Mouse (Mus musculus) forebrain, embryonic 15.5 days (tissue): Measurements from ENCODE around the gene Mocs3. TPM values are rescaled to one million over a fixed set of nuclear protein-coding genes. Genes with fewer than 3 reads are reported as not detected.

Experiments
- ATAC-seq: fragments of 200-750 bp; cut with Nextera tagmentation; replicated peaks from 2 replicates; pipeline ENCODE4 v1.8.0; 2017; ENCODE audit warnings: mild to moderate bottlenecking, moderate TSS enrichment, moderate library complexity
- H3K27ac ChIP-seq: fragments of 300-500 bp; sonication (generic); replicated peaks from 2 replicates; pipeline ENCODE4 v1.5.1; 2015; ENCODE audit warnings: mild to moderate bottlenecking, inconsistent platforms
- H3K27me3 ChIP-seq: fragments of 300-500 bp; sonication (generic); 2 replicates; pipeline ENCODE4 v1.6.1; 2015; ENCODE audit warnings: inconsistent platforms
- H3K36me3 ChIP-seq: fragments of 300-500 bp; sonication (generic); 2 replicates; pipeline ENCODE4 v1.6.1; 2015; ENCODE audit warnings: mild to moderate bottlenecking, inconsistent platforms
- H3K4me1 ChIP-seq: fragments of 300-500 bp; sonication (generic); 2 replicates; pipeline ENCODE4 v1.6.1; 2015; ENCODE audit warnings: inconsistent platforms
- H3K4me2 ChIP-seq: fragments of 300-500 bp; sonication (generic); replicated peaks from 2 replicates; pipeline ENCODE4 v1.6.1; 2015; ENCODE audit warnings: mild to moderate bottlenecking, inconsistent platforms
- H3K4me3 ChIP-seq: fragments of 300-500 bp; sonication (generic); 2 replicates; pipeline ENCODE4 v1.5.1; 2015; ENCODE audit warnings: mild to moderate bottlenecking, inconsistent platforms
- H3K9ac ChIP-seq: fragments of 300-500 bp; sonication (generic); replicated peaks from 2 replicates; pipeline ENCODE4 v1.6.1; 2015; ENCODE audit warnings: mild to moderate bottlenecking, inconsistent platforms
- H3K9me3 ChIP-seq: fragments of 300-500 bp; sonication (generic); 2 replicates; pipeline ENCODE4 v1.6.1; 2016; ENCODE audit warnings: inconsistent platforms
- WGBS: fragments of 180-500 bp; shearing (Covaris S2); methylation state at CpG from one replicate; pipeline ENCODE4 v1.1.7; 2015; ENCODE audit warnings: mixed read lengths; 5-methylcytosine and 5-hydroxymethylcytosine counted together
- polyA plus RNA-seq: library from polyadenylated mRNA; unstranded; fragments of >200 nt; fragmentation: Nextera tagmentation; extraction: Ambion mirVana; gene quantifications from 2 replicates; pipeline ENCODE4 v1.2.1, GENCODE M21; 2015

Mocs3 gene
- polyA plus RNA-seq, 1 experiment from 2014 or later, result 10.3 TPM

GRCm38 (mm10) chr2:168206725-168207644 lies 23.4 kb upstream of the Mocs3 start, which contains the start of gene Adnp:
Gene Adnp, minus strand, starts transcription at chr2:168207112.
- Histone ChIP-seq H3K9me3 (no peaks in the 10 kb centered on the region), H3K36me3 (peaks cover 43% of the 10 kb centered on the region), H3K9ac (peak within 1 kb of the TSS; percentile 100), H3K4me3 (peak within 1 kb of the TSS; percentile 100), H3K27ac (peak within 1 kb of the TSS; percentile 99), H3K4me1 (peaks cover 29% of the 10 kb centered on the region), H3K4me2 (peak within 1 kb of the TSS; percentile 79), H3K27me3 (no peaks in the 10 kb centered on the region)
- peak; percentile 89 for ATAC-seq
- under 1% methylated on average over 43 of the region's 89 CpGs for WGBS

DNA sequence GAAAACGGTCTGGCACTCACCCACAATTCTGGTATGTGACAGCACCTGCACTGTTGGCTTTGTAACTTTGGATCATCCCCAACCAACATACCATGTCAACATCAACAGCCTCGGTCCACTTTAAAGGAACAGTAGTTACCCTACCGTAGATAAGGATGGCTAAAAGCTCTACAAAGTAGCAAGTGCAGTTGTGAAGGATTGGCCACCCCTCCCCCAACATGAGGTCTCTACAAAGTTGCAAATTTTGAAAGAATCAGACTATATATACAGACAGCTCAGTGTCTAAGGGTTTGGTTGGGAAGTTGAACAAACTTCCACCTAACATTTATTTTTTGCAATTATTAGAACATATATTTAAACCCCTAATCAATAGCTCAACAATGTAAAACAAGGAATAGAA lies 22.5 kb upstream of the Mocs3 start:
- no peaks in the 10 kb centered on the region for H3K9me3 ChIP-seq
- H3K36me3 ChIP-seq, result peaks cover 51% of the 10 kb centered on the region
- H3K27me3 ChIP-seq, result no peaks in the 10 kb centered on the region
- peak overlapping the region; percentile 99; the same call in 1 of the 2 replicates for H3K27ac ChIP-seq
- H3K4me2 ChIP-seq, result peak overlapping the region; percentile 79; the same call in 1 of the 2 replicates
- no peak overlapping the region for H3K9ac ChIP-seq
- peaks cover 25% of the 10 kb centered on the region for H3K4me1 ChIP-seq
- 90% methylated on average over 3 of the region's 3 CpGs for WGBS
- ATAC-seq, result no peak
- no peak overlapping the region for H3K4me3 ChIP-seq

- no peak for ATAC-seq
- Histone ChIP-seq H3K4me3 (no peak overlapping the region), H3K4me1 (no peaks in the 10 kb centered on the region), H3K36me3 (peaks cover 87% of the 10 kb centered on the region), H3K4me2 (no peak overlapping the region), H3K27ac (no peak overlapping the region), H3K9me3 (no peaks in the 10 kb centered on the region), H3K27me3 (no peaks in the 10 kb centered on the region), H3K9ac (no peak overlapping the region)
- WGBS, result 49% methylated on average over 5 of the region's 5 CpGs
These were observed 16.5 kb upstream of the Mocs3 start for GRCm38 (mm10) chr2:168213788-168214397.

DNA sequence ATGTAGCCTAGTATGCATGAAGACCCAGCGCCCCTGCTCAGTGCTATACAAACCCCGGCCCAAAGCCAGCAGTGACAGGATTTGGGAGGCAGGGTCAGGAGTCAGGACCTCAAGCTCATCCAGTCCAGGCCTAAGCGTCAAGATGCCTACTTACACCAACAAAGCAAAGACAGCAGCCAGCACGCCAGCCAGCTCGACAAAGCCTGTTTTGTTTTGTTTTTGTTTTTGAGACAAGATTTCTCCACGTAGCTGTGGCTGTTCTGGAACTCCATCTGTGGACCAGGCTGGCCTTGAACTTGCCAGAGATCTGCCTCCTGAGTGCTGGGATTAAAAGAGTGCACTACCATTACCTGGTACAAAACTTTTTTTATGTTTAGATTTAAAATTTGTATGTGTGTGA lies 7.1 kb upstream of the Mocs3 start:
- H3K4me1 ChIP-seq, result peaks cover 5% of the 10 kb centered on the region
- H3K9ac ChIP-seq, result no peak overlapping the region
- no peaks in the 10 kb centered on the region for H3K27me3 ChIP-seq
- H3K4me2 ChIP-seq, result no peak overlapping the region
- no peak overlapping the region for H3K27ac ChIP-seq
- no peak overlapping the region for H3K4me3 ChIP-seq
- H3K36me3 ChIP-seq, result peaks cover 73% of the 10 kb centered on the region
- WGBS, result 90% methylated on average over 6 of the region's 6 CpGs
- ATAC-seq, result no peak
- H3K9me3 ChIP-seq, result no peaks in the 10 kb centered on the region

GRCm38 (mm10) chr2:168229116-168230025 lies 1.1 kb upstream of the Mocs3 start:
- H3K4me2 ChIP-seq, result peak overlapping the region; percentile 97
- peak overlapping the region; percentile 69 for H3K9ac ChIP-seq
- 22% methylated on average over 41 of the region's 41 CpGs for WGBS
- H3K9me3 ChIP-seq, result no peaks in the 10 kb centered on the region
- no peak; the same call in 1 of the 2 replicates for ATAC-seq
- H3K27ac ChIP-seq, result peak overlapping the region; percentile 94; the same call in 1 of the 2 replicates
- H3K4me3 ChIP-seq, result peak overlapping the region; percentile 59
- no peaks in the 10 kb centered on the region for H3K27me3 ChIP-seq
- H3K4me1 ChIP-seq, result peaks cover 37% of the 10 kb centered on the region
- H3K36me3 ChIP-seq, result peaks cover 33% of the 10 kb centered on the region

GRCm38 (mm10) chr2:168230773-168231470 lies 500 bp downstream of the Mocs3 start:
- H3K27ac ChIP-seq, result peak overlapping the region; percentile 94
- no peaks in the 10 kb centered on the region for H3K9me3 ChIP-seq
- peak overlapping the region; percentile 59 for H3K4me3 ChIP-seq
- no peaks in the 10 kb centered on the region for H3K27me3 ChIP-seq
- peaks cover 21% of the 10 kb centered on the region for H3K36me3 ChIP-seq
- ATAC-seq, result peak; percentile 78
- H3K4me2 ChIP-seq, result peak overlapping the region; percentile 97
- WGBS, result 4% methylated on average over 102 of the region's 105 CpGs
- H3K9ac ChIP-seq, result peak overlapping the region; percentile 69
- H3K4me1 ChIP-seq, result peaks cover 37% of the 10 kb centered on the region

GRCm38 (mm10) chr2:168231471-168231829 lies 1.0 kb downstream of the Mocs3 start:
- H3K9ac ChIP-seq, result peak overlapping the region; percentile 69
- peak overlapping the region; percentile 97 for H3K4me2 ChIP-seq
- peaks cover 37% of the 10 kb centered on the region for H3K4me1 ChIP-seq
- H3K9me3 ChIP-seq, result no peaks in the 10 kb centered on the region
- ATAC-seq, result no peak
- 71% methylated on average over 33 of the region's 33 CpGs for WGBS
- peak overlapping the region; percentile 59 for H3K4me3 ChIP-seq
- H3K36me3 ChIP-seq, result peaks cover 15% of the 10 kb centered on the region
- no peaks in the 10 kb centered on the region for H3K27me3 ChIP-seq
- no peak overlapping the region for H3K27ac ChIP-seq

GRCm38 (mm10) chr2:168233286-168233685 lies 2.9 kb downstream of the Mocs3 start:
- WGBS, result 90% methylated on average over 5 of the region's 5 CpGs
- Histone ChIP-seq H3K4me1 (peaks cover 32% of the 10 kb centered on the region), H3K36me3 (peaks cover 12% of the 10 kb centered on the region; the same call in 1 of the 2 replicates), H3K9me3 (no peaks in the 10 kb centered on the region), H3K4me2 (no peak overlapping the region), H3K27ac (no peak overlapping the region), H3K4me3 (no peak overlapping the region), H3K9ac (no peak overlapping the region), H3K27me3 (no peaks in the 10 kb centered on the region)
- no peak for ATAC-seq

DNA sequence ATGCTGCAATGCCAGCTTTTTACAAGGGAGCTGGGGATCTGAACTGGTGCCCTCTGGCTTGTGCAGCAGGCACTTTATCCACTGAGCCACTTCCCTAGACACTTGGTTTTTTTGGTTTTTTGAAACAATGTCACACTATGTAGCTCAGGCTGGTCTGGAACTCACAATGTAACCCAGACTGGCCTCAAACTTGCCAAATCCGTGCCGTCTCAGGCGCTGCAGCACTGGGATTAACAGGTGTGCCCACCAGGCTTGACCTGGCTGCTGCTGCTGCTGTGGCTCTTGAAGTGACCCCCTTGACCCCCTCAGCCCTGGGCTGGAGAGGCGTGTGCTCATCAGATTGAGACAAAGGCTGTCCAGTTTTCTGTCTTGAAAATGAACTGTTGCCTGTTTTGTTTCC lies 7.9 kb downstream of the Mocs3 start:
- Histone ChIP-seq H3K4me1 (no peaks in the 10 kb centered on the region), H3K4me3 (no peak overlapping the region), H3K27ac (no peak overlapping the region), H3K9me3 (no peaks in the 10 kb centered on the region), H3K9ac (no peak overlapping the region), H3K27me3 (no peaks in the 10 kb centered on the region), H3K4me2 (no peak overlapping the region), H3K36me3 (peaks cover 8% of the 10 kb centered on the region; the same call in 1 of the 2 replicates)
- ATAC-seq, result no peak
- WGBS, result 88% methylated on average over 4 of the region's 4 CpGs

GRCm38 (mm10) chr2:168242841-168243240 lies 12.4 kb downstream of the Mocs3 start:
- no peak for ATAC-seq
- H3K9ac ChIP-seq, result no peak overlapping the region
- H3K4me3 ChIP-seq, result no peak overlapping the region
- H3K27ac ChIP-seq, result no peak overlapping the region
- H3K36me3 ChIP-seq, result no peaks in the 10 kb centered on the region
- H3K27me3 ChIP-seq, result no peaks in the 10 kb centered on the region
- H3K4me2 ChIP-seq, result no peak overlapping the region
- H3K4me1 ChIP-seq, result 0 out of 2 replicates have a peak, but pooled peaks cover 4% of the 10 kb centered on the region
- H3K9me3 ChIP-seq, result no peaks in the 10 kb centered on the region

DNA sequence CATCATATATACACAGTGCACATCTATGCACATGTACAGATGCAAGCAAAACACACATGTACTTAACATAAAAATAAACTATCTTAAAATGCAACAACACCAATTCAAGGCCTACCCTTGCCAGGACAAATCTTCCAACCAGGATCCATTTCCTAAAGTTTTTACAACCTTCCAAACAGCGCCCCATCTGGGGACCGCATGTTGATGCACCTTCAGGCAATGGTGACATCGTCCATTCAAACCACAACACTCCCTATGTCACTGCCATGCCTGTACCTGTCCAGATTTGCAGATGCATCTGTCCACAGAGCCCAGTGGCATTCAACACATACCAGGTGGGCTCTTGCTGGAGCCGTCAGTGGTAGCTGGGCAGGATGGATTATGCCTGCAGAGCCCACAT lies 12.9 kb downstream of the Mocs3 start:
- 82% methylated on average over 4 of the region's 4 CpGs for WGBS
- Histone ChIP-seq H3K9me3 (no peaks in the 10 kb centered on the region), H3K9ac (no peak overlapping the region), H3K27ac (no peak overlapping the region), H3K27me3 (no peaks in the 10 kb centered on the region), H3K4me2 (no peak overlapping the region), H3K4me3 (no peak overlapping the region), H3K36me3 (no peaks in the 10 kb centered on the region), H3K4me1 (peaks cover 8% of the 10 kb centered on the region; the same call in 1 of the 2 replicates)
- ATAC-seq, result no peak
